Mouse (Mus musculus) megakaryocyte, embryonic 14.5 days (primary cell): ENCODE measurements around the gene Alox5.

Experiments used
- FLI1 ChIP-seq: IDR thresholded peaks from 2 replicates; pipeline ENCODE4 v1.6.1; 2012; ENCODE audit warnings: low read length, inconsistent platforms, mixed read lengths
- GATA1 ChIP-seq: IDR thresholded peaks from 3 replicates; pipeline ENCODE4 v1.6.1; 2012; ENCODE audit warnings: mixed read lengths, low read length, inconsistent platforms, borderline replicate concordance

DNA sequence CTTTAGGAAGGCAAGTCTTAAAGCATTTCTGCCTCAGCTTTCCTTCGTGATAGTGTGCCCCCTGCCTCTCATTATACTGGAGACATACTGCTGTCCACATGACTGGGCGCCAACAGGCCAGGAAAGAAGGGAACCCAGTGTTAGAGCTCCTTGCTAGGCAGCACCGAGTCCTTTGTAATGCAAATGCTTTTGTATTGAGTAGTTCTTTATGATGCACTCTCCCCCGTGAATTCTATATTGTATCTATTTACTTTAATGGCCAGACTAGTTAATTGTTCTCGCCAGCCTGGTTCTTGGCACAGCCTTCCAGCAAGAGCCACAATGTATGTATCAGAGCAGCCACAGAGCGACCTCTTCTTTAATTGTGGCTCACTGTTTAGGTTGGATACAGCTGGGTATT is 63.4 kb downstream of the Alox5 start:
- TF ChIP-seq GATA1 = no peak
- no peak for TF ChIP-seq FLI1
